Mouse (Mus musculus) olfactory bulb, adult 2 months (tissue): ENCODE measurements at regions not wholly inside any gene's neighbourhood (a gene's known extent, or its start where the extent isn't known, plus 50 kb on each side); places are given as distances from the start of the nearest gene placed in this dataset.

ENCODE experiments used
- CTCF ChIP-seq: fragments of 200-500 bp; IDR thresholded peaks from 2 replicates; pipeline ENCODE4 v1.5.1; 2012; ENCODE audit warnings: low read depth, mild to moderate bottlenecking, low read length, moderate library complexity; ENCODE audit not compliant: insufficient read depth
- POLR2A ChIP-seq: fragments of 200-500 bp; IDR thresholded peaks from 2 replicates; pipeline ENCODE4 v1.6.1; 2012; ENCODE audit warnings: mild to moderate bottlenecking, low read depth, low read length, moderate library complexity; ENCODE audit not compliant: insufficient read depth

DNA sequence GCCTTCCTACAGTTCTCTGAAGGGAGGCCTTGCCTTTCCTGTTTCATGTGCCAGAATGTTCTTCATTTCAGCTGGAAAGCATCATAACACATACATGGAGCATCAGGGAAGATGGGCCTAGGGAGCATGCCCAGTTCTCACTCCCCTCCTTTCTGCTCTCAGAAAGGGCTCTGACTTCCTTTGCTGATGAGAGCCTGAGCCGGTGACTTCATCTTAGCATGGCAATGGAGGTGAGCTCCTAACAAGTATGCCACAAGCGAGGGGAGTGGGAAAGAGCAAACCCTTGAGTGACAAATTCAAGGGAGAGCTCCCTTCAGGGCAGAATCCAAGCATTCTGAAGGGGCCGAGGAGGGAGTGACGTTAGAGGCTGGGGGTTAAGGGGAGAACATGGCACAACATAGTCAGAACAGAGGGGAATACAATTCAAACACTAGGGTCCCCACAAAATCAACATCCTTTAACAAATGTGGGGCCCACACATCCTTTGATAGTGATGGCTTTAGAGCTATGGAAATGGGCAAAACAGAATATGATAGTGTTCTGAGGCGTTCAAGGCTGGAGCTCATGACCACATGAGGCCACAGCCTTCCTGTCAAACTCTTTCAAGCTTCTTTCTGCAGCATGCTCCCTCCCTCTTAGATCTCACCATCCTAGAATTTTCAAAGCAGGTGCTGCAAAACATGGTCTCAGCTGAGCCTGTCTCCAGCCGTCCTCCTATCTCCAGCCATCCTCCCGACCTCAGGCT lies 437.4 kb upstream of the 3110018I06Rik start:
- TF ChIP-seq POLR2A: no peak
- TF ChIP-seq CTCF: no peak
